Mouse (Mus musculus) spleen, adult 12 weeks (tissue): ENCODE results near the gene Ap5z1.

Experiments
- DNase-seq: peaks from one replicate; pipeline ENCODE4 v3.0.0; 2022; ENCODE audit warnings: low spot score

Ap5z1 gene

GRCm38 (mm10) chr5:142521195-142521866 is 57.6 kb downstream of the Ap5z1 start:
- peak; percentile 6 for DNase-seq

- no peak for DNase-seq
Observed at GRCm38 (mm10) chr5:142524711-142525464, 61.1 kb downstream of the Ap5z1 start.
